Mouse (Mus musculus): Measurements from ENCODE around the gene Taar6. TPM values are rescaled to one million over a fixed set of nuclear protein-coding genes. Genes with fewer than 3 reads are reported as not detected.

Taar6 gene
- polyA plus RNA-seq, 1 experiment: not detected

DNA sequence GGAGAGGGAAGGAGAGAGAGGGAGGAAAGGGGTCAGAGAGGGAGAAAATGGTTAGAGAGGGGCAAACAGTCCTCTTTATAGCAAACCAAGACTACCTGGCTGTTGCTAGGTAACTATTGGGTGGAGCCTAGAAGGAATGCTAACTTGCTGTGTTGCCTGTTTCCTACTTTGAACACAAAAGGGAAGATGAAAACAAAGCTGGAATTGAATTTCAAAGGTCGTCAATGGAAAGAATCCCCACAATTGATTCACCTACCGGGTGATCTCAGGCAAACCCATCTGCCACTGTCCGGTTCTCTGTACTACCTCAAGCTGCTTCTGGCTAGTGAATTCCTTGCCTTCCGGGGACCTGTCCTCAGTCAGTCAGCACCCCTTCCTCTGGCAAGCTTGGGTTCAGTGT, 7.5 kb downstream of the Taar6 start:
- no peak overlapping the region for H3K27ac ChIP-seq (ENCODE audit: insufficient read depth, low read length)
- TF ChIP-seq CTCF (IDR thresholded peaks at IDR 0.05; ENCODE audit: borderline replicate concordance, insufficient read depth, low read length): no peak
- TF ChIP-seq POLR2A (IDR thresholded peaks at IDR 0.05; ENCODE audit: low read depth, low read length): no peak
- no peak overlapping the region for H3K4me3 ChIP-seq (ENCODE audit: insufficient read depth, low read length)
- H3K4me1 ChIP-seq (ENCODE audit: control insufficient read depth, insufficient read depth, low read length): 0 out of 2 replicates have a peak, but pooled peaks cover 2% of the 10 kb centered on the region

DNA sequence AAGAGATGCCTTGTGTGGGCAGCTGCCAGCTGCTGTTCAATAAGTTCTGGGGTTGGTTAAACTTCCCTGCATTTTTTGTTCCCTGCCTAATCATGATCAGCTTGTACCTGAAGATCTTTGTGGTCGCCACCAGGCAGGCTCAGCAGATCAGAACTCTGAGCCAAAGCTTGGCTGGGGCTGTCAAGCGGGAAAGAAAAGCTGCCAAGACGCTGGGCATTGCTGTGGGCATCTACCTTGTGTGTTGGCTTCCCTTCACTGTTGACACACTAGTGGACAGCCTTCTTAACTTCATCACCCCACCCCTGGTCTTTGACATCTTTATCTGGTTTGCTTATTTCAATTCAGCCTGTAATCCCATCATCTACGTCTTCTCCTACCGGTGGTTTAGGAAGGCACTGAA, 14.2 kb downstream of the Taar6 start:
- TF ChIP-seq CTCF (IDR thresholded peaks at IDR 0.05; ENCODE audit: borderline replicate concordance, insufficient read depth, low read length) (no peak), POLR2A (IDR thresholded peaks at IDR 0.05; ENCODE audit: low read depth, low read length) (no peak)
- Histone ChIP-seq H3K4me1 (ENCODE audit: control insufficient read depth, insufficient read depth, low read length) (no peaks in the 10 kb centered on the region), H3K4me3 (ENCODE audit: insufficient read depth, low read length) (no peak overlapping the region), H3K27ac (ENCODE audit: insufficient read depth, low read length) (no peak overlapping the region)

DNA sequence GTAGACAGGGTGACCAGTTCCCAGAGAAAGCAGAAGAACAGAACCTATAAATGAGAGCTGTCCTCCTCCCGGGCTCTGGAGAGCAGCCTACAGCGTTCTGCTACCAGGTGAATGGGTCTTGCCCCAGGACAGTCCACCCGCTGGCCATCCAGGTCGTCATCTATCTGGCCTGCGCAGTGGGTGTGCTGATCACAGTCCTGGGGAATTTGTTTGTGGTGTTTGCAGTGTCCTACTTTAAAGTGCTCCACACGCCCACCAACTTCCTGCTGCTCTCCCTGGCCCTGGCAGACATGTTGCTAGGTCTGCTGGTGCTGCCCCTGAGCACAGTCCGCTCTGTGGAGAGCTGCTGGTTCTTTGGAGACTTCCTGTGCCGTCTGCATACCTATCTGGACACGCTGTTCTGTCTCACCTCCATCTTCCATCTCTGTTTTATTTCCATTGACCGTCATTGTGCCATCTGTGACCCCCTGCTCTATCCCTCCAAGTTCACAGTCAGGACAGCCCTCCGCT, 14.7 kb downstream of the Taar6 start, which contains the start of gene Taar5:
Taar5 (plus strand) TSS at position 51 of the 510 bp plus-strand sequence.
- Histone ChIP-seq H3K4me3 (ENCODE audit: insufficient read depth, low read length) (no peak within 1 kb of the TSS), H3K4me1 (ENCODE audit: control insufficient read depth, insufficient read depth, low read length) (no peaks in the 10 kb centered on the region), H3K27ac (ENCODE audit: insufficient read depth, low read length) (no peak within 1 kb of the TSS)
- TF ChIP-seq POLR2A (IDR thresholded peaks at IDR 0.05; ENCODE audit: low read depth, low read length) (no peak), CTCF (IDR thresholded peaks at IDR 0.05; ENCODE audit: borderline replicate concordance, insufficient read depth, low read length) (no peak)

DNA sequence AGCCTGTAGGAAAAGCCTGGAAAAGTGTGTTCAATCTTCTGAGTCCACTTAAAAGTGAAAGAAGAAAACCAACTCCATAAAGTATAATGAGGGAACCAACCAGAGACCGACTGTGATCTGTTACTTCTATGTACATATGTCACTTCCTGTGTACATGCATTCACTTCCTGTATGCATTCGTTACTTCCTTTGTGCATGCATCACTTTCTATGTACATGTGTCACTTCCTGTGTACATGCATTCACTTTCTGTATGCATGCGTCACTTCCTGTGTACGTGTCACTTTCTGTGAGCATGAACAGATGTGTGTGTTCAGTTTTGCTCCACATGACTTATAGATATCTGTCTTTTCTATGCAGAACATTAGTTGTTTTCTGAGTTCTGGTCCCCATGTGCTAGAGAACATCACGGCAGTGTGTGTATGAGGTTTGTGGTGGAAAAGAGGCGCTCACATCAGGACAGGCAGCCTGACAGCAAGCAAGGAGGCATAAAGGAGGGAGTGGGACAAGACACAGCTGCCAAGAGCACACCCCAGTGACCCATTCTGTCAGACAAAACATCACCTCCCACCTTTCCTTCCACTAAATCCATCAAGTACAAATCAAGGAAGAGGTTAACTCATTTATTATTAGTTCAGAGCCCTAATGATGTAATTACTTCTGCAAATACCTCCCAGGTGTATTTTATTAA, 20.4 kb downstream of the Taar6 start:
- no peaks in the 10 kb centered on the region for H3K4me1 ChIP-seq (ENCODE audit: control insufficient read depth, insufficient read depth, low read length)
- H3K4me3 ChIP-seq (ENCODE audit: insufficient read depth, low read length): no peak overlapping the region
- no peak overlapping the region for H3K27ac ChIP-seq (ENCODE audit: insufficient read depth, low read length)
- no peak for TF ChIP-seq POLR2A (IDR thresholded peaks at IDR 0.05; ENCODE audit: low read depth, low read length)
- no peak for TF ChIP-seq CTCF (IDR thresholded peaks at IDR 0.05; ENCODE audit: borderline replicate concordance, insufficient read depth, low read length)

DNA sequence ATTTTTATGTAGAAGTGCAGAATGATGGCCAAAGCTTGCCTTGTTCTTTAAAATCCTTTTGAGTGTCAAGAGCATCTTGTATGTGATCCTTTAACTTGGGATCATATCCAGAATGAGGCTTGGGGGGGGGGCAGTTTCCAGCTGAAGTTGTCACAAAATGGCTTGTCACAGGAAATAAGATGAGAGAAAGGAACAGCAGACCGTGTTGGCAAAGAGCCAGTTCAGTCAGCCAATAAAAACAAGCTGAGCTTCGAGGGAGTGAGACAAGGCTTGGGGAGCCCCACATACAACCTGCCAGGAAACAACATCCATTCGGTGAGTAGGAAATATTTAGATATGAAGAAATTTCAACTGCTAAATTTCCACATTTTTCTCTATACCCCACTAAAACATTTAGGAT, 22.0 kb downstream of the Taar6 start:
- H3K4me3 ChIP-seq (ENCODE audit: insufficient read depth, low read length): no peak overlapping the region
- H3K4me1 ChIP-seq (ENCODE audit: control insufficient read depth, insufficient read depth, low read length): no peaks in the 10 kb centered on the region
- TF ChIP-seq POLR2A (IDR thresholded peaks at IDR 0.05; ENCODE audit: low read depth, low read length) (no peak), CTCF (IDR thresholded peaks at IDR 0.05; ENCODE audit: borderline replicate concordance, insufficient read depth, low read length) (no peak)
- H3K27ac ChIP-seq (ENCODE audit: insufficient read depth, low read length): no peak overlapping the region

DNA sequence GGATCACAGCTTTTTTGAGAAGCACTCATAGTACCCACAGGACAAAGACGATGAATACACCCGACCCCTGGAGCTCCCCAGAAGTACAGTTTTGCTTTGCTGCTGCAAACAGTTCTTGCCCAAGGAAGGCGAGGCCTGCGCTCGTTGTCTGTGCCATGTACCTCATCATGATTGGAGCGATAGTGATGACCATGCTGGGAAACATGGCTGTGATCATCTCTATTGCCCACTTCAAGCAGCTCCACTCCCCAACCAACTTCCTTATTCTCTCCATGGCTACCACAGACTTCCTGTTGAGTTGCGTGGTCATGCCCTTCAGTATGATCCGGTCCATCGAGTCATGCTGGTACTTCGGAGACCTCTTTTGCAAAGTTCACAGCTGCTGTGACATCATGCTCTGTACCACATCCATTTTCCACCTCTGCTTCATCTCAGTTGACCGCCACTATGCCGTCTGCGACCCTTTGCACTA, 25.0 kb downstream of the Taar6 start, which contains the start of gene Taar4:
Taar4 (plus strand) TSS at position 51 of the 472 bp plus-strand sequence.
- Histone ChIP-seq H3K4me3 (ENCODE audit: insufficient read depth, low read length) (no peak within 1 kb of the TSS), H3K27ac (ENCODE audit: insufficient read depth, low read length) (no peak within 1 kb of the TSS), H3K4me1 (ENCODE audit: control insufficient read depth, insufficient read depth, low read length) (no peaks in the 10 kb centered on the region)
- no peak for TF ChIP-seq POLR2A (IDR thresholded peaks at IDR 0.05; ENCODE audit: low read depth, low read length)
- TF ChIP-seq CTCF (IDR thresholded peaks at IDR 0.05; ENCODE audit: borderline replicate concordance, insufficient read depth, low read length): no peak

DNA sequence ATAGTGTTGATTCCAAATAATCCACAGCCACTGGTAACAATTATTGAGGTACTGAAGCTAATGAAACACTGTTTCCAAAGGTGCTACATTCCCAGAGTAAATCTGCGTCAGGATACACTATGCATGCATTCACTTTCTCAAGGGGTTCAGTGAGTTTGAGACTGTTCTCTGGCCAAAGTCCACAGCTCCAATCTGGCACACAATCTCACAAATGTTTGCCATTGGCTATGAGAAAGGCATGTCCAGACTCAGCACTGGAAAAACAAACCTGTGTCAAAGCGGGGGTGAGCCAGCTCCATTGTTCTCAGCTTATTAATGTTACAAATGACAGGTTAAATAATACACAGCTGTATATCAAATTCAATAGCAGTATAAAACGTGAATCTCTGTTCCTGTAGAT, 26.4 kb downstream of the Taar6 start:
- H3K4me1 ChIP-seq (ENCODE audit: control insufficient read depth, insufficient read depth, low read length): no peaks in the 10 kb centered on the region

DNA sequence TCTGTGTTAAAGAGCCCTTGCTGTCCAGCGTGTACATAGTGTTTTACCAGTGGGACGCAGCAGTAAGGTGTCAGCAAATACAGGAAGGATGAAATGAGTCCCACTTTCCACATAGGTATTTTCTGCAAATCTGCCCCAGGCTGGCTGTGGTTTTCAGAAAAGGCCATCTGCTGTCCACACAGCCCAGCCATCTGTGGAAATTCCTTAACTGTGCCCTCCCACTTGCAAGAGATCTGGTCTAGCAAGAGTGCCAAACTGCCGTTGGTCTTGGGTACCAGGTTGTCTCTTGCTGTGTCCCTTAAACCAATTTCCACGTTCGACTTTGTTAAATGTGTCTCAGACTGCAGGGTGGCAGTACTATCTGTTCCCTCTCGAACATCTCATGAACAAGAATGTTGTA, 33.7 kb downstream of the Taar6 start:
- Histone ChIP-seq H3K4me1 (ENCODE audit: control insufficient read depth, insufficient read depth, low read length) (no peaks in the 10 kb centered on the region), H3K27ac (ENCODE audit: insufficient read depth, low read length) (no peak overlapping the region), H3K4me3 (ENCODE audit: insufficient read depth, low read length) (no peak overlapping the region)
- no peak for TF ChIP-seq CTCF (IDR thresholded peaks at IDR 0.05; ENCODE audit: borderline replicate concordance, insufficient read depth, low read length)
- no peak for TF ChIP-seq POLR2A (IDR thresholded peaks at IDR 0.05; ENCODE audit: low read depth, low read length)

More for the DNA sequence above, 26.4 kb downstream of the Taar6 start:
- no peak for TF ChIP-seq POLR2A (IDR thresholded peaks at IDR 0.05; ENCODE audit: low read depth, low read length)
- no peak for TF ChIP-seq CTCF (IDR thresholded peaks at IDR 0.05; ENCODE audit: borderline replicate concordance, insufficient read depth, low read length)
- Histone ChIP-seq H3K27ac (ENCODE audit: insufficient read depth, low read length) (no peak overlapping the region), H3K4me3 (ENCODE audit: insufficient read depth, low read length) (no peak overlapping the region)

DNA sequence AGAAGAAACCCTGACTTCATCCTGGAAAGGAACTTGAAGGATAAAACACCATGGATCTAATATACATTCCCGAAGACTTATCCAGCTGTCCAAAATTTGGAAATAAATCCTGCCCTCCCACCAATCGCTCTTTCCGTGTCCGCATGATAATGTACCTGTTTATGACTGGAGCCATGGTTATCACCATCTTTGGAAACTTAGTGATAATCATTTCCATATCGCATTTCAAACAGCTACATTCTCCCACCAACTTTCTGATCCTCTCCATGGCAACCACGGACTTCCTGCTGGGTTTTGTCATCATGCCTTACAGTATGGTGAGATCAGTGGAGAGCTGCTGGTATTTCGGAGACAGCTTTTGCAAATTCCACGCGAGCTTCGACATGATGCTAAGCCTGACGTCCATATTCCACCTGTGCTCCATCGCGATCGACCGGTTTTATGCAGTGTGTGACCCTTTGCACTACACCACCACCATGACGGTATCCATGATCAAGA, 35.9 kb downstream of the Taar6 start, which contains the start of gene Taar3:
Taar3 (plus strand) TSS at position 51 of the 498 bp plus-strand sequence.
- Histone ChIP-seq H3K4me1 (ENCODE audit: control insufficient read depth, insufficient read depth, low read length) (no peaks in the 10 kb centered on the region), H3K4me3 (ENCODE audit: insufficient read depth, low read length) (no peak within 1 kb of the TSS), H3K27ac (ENCODE audit: insufficient read depth, low read length) (no peak within 1 kb of the TSS)
- TF ChIP-seq CTCF (IDR thresholded peaks at IDR 0.05; ENCODE audit: borderline replicate concordance, insufficient read depth, low read length): no peak
- no peak for TF ChIP-seq POLR2A (IDR thresholded peaks at IDR 0.05; ENCODE audit: low read depth, low read length)

DNA sequence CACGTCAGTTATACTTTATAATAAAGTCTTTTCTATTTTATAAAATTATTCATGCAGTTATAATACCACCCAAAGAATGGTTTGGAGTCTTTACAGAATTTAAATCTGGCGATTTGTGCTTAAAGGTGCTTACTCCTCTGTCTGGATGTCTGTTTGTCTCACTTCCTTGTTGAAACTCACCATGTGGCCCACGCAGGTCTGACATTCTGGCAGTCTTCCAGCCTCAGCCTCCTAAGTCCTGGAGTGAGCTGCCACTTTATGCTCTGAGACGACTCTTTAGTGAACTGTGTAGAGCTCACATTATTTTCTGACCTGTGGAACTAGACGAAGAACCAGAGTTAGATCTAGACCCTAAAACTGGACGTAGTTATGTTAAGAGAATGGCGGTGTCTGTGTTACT, 37.4 kb downstream of the Taar6 start:
- TF ChIP-seq POLR2A (IDR thresholded peaks at IDR 0.05; ENCODE audit: low read depth, low read length): no peak
- TF ChIP-seq CTCF (IDR thresholded peaks at IDR 0.05; ENCODE audit: borderline replicate concordance, insufficient read depth, low read length): no peak
- Histone ChIP-seq H3K4me1 (ENCODE audit: control insufficient read depth, insufficient read depth, low read length) (no peaks in the 10 kb centered on the region), H3K27ac (ENCODE audit: insufficient read depth, low read length) (no peak overlapping the region), H3K4me3 (ENCODE audit: insufficient read depth, low read length) (no peak overlapping the region)
